Mouse (Mus musculus) frontal cortex, postnatal 10 days (tissue): ENCODE data around the gene Rnaseh2b.
A peak's percentile ranks its signal among the peaks of the same experiment; 100 is the strongest.

Experiments used
- DNase-seq, 2 experiments: peaks; one replicate each; pipeline ENCODE4 v3.0.0; 2022; ENCODE audit warnings: low spot score in 2 of 2, mixed read lengths in 1 of 2

The Rnaseh2b gene

DNA sequence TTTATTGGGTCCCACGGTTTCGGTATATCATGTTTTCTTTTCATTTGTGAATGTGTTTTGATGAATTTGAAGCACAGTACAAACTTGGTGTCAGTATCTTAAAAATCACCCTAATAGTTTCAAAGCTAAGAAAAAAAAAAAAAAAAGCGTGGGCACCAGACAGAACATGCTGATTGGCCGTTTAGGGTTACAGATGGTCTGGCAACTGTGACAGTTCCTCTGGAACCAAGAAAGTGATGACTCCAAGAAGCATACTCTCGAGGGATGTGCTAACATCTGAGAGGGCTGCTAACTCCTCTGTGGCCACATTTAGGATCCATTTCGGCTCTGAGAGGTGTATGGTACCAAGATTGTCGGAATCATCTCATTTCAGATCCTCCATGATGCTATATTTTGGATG is 62.8 kb downstream of the Rnaseh2b start:
- no peak for DNase-seq

DNA sequence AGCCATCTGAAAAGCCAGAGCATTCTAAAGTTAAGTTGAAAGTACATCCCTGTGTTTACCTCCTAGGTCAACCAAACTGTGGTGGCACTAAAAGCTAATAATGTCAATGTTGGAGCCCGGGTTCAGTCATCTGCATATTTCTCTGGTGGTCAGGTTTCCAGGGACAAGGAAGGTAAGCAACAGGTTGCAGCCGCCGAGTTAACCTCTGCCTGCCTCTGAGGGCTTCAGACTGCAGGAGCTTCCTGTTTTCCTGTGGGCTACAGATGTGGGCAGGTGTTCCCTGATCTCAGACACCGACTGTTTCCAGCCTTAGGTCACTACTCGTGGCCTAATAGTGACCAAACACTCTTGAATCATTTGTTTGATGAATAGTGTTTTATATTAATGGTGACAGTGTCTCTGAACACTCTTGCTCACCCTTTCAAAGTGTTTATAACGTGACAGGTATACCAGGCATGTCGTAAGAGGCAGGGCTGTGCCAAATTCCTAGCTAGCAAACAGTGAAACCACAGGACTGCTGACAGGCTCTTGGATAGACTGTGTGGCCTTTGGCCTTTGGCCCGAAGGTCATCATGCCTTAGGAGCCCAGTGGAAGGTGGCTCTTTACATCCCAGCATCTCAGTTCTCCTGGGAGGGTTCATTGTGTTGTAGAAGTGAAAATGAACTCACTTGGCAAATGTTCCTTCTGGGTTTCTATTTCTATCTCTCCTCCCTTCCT is 69.0 kb downstream of the Rnaseh2b start:
- DNase-seq, result no peak

DNA sequence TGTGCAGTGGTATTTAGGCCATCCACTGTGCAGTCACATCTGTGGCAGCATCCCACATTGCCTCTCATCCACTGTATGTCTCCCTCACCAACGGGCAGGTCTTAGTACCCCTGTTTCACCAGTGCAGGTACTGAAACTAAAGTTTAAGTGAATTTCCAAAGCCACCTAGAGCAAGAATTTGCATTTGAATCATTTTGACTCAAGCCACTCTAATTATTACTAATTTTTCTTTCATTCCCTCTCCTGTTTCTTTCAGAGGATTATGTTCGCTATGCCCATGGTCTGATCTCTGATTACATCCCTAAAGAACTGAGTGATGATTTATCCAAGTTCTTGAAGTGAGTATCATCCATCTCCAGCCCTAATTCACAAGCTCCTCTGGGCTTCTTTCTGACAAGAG is 71.4 kb downstream of the Rnaseh2b start:
- DNase-seq, result no peak

DNA sequence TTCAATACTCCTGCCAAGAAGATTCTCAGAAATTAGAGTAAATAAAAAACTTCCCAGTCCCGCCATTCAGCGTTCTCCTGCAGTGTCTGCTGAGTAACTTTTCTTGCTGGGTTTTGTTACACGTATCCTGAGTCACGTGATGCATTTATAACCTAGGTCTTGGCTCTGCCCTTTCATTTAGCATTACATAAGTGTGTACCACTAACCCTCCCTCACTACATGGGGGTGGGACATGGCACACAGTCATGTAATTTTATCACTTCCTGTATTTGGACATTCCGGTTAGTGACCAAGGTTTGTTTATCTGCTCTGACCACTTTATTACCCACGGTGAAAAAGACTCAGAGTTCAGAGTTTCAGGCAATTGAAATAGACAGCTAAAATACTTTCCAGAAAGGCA is 78.4 kb downstream of the Rnaseh2b start:
- DNase-seq, result no peak

DNA sequence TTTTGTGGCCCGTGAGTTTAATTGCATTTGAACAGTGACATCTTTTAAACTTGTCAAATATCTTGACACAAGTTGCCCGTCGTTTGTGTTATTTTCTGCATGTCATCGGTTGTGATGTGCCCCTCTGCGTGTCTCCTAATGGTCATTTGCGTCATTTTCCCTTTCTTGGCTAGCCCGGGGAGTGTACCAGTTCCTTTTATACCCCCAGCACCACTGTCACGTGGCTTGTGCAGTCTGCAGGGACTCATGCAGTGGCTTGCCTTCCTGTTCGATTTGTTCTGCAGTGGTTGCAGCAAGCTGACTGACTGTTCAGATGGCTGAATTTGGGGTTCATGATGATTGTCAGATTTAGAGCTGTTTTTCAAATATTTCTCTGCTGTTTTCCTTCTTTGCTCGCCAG is 81.6 kb downstream of the Rnaseh2b start:
- no peak for DNase-seq

DNA sequence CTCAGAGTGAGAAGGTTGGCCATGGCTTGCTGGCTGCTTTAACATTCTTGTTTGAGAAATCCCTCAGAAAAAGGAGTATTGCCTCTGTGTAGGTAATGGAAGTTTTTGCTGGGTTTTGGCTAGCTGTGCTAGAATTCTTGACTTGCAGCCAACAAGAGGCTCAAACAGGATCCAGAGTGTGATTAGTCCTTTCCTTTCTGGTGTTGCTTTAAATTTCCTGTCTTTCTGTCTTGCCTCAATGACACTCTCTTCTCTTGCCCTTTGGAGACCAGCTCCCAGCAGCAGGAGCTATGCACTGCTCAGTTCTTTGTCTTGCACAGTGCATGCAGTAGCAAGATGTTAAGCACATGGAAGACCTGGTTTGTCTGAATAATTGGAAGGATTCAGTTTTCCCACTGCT is 83.3 kb downstream of the Rnaseh2b start:
- no peak for DNase-seq

DNA sequence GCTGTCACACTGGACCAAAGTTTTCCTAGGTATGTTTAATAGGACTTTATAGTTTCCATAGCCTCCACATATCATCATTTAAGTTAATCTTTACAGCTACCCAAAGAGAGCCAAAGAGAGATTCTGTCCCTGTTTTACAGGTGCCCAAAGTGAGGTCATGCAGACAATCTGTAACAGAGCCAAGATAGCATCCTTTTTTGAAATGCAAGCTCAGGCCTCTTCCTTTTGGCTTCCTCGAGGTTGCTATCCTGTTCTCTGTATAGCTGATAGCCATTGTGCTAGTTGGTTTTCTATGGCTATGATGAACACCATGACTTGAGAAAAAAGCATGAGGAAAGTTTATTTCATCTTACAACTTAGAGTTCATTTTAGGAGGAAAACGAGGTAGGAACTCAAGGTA is 83.7 kb downstream of the Rnaseh2b start:
- no peak for DNase-seq

DNA sequence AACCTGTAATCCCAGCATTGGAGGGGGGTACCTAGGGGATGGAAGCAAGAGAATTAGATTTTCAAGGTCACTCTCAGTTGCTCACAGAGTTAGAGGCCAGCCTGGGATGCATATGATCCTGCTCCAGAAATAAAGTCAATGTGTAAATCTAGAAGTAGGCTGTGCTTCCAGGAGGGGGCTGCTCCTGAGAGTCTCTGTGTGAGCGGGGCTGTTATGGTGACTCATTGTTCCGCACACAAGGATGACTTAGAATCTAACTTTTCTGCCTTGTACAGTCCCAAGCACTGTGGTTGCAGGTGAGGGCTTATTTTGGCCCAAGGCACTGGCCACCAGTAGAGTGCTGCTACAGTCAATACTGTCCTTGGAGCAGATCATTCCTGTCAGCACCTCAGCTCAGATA is 87.0 kb downstream of the Rnaseh2b start:
- no peak for DNase-seq

DNA sequence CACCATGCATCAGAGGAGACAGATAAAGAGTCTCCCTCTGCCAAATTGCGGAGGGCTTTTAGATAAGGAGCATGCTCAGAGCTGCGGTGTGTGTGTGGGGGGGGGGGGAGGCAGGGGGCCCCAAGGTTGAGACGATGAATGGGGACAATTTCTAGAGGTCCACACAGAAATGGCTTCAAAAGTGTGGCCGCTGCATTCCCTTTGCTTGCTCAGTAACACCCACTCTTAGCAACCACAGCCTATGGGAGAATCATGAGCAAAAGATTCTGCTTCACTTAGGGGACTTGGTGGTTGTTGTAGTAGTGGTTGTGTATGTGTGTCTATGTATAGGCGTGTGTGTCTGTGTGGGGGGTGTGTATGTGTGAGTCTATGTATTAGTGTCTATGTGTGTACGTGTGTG is 88.2 kb downstream of the Rnaseh2b start:
- no peak for DNase-seq

DNA sequence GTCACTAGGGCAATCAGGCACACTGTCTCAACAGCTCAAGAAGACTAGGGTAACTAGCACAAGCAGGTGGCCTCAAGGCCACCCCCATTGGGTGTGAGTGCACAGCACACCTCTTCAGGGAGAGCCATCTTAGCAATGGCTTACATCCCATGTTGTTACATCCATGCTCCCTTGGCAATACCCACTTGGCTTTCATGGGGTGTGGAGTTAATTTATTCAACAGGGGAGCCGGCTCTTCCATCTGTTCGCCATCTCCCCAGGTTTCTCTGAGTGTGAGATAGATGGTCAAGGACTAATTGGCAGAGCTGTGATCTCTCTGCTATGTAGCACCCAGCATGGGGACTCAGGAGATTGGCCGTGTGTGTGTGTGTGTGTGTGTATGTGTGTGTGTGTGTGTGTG is 90.7 kb downstream of the Rnaseh2b start:
- no peak for DNase-seq

DNA sequence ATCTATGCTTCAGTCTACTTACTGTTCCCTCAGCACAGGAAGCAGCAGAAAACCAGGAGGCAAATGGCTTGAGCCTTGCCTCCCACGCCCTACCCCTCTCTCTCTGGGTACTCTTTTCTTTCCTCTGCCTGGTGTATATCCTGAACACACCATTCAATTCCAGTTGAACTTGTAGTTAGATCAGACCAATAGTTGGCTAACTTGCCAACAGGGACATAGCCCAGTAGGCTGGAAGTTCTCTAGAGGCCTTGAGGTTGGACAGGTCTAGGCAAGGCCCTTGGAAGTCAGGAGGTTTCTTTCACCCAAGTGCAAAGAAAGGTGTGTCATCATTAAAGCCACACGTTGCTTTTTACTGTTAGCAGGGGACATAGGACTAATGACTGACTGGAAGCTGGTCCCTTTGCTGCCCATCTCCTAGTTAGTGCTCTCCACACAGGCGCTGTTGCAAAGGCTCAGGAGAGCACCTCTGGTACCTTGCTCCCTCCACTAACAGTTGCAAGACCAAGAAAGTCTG is 91.5 kb downstream of the Rnaseh2b start:
- DNase-seq, result no peak

DNA sequence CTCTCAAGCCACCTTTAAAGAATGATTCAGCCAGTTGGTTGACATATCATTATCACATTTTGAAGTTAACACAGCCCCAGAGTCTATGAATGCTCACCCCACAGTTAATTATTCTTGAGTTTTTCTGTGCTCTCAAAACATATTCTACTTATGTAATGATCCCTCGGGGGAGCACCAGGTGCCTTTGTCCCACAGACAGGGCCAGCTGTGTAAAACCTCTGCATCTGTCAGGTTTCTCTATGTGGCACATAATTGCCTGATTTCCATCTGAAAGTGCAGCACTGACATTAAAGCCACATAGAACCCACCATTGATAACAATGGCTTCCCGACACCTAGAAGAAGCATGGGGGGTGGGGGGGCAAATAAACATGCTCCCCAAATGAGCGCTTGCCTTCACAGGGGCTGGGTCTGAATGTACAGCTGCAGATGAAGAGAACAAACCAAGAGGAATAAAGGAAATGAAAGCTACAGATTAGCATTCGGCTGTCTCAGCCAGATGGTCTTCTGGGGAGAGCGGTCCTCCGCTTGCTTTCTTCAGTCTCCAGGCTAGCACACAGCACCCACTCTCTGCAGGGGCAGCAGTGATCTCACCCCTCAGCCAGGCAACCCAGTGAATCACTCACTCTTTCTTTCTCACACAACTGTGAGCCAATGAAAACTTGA is 96.8 kb downstream of the Rnaseh2b start:
- DNase-seq, result peak; percentile 34 to 50

DNA sequence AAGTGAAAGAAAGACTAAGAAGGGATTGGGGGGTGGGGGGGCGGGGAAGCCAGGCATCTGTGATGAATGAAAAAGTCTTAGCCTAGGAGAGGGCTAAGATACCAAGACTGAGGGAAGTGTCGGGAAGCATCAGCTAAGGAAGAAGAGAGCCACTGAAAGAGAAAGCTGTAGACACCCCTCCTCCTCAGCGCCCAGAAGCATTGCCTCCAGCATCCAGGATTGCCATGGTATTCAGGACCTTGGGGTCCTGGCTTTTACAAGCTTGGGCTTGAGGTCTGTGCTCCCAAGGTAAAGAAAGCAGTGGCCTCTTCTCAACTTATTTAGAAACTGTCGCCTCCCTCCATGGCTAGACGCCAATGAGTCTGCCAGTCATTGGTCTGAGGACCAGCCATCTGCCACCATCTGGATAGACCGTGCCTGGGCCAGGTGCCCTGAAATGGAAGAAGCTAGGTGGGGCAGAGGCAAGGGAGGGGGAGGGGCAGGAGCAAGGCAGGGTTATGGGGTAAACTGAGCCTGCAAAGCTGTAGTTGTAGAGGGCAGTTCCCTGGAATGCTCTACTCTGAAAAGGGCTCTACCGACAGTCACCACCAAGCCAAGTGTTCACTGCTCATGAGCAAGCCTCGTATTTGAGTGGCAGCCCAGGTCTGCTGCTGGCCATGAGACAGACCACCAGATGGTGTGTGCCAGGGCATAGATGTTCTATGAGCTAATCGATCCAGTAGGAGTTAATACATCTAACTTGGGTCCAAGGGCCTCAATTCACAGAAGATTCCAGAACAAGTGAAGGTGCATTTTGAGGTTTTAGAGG is 97.5 kb downstream of the Rnaseh2b start:
- DNase-seq, result peak; percentile 24 to 31

DNA sequence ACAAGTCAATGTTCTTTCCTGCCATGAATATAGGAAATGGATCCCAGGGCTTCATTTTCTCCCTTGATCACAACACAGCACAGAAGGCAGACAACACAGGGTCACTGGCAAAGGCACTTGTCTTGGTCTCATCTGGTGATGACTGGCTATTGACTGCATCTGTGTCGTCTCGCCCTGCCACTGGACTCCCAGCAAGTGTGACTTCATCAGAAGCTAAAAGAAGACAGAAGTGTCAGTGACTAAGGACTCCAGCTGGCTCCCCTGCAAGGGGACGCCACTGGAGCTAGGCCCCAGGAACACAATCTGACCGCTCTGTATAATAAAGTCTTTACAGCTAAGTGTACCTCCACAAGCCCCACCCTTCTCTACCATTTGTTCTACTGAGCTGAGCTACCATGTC is 100.4 kb downstream of the Rnaseh2b start:
- no peak for DNase-seq

DNA sequence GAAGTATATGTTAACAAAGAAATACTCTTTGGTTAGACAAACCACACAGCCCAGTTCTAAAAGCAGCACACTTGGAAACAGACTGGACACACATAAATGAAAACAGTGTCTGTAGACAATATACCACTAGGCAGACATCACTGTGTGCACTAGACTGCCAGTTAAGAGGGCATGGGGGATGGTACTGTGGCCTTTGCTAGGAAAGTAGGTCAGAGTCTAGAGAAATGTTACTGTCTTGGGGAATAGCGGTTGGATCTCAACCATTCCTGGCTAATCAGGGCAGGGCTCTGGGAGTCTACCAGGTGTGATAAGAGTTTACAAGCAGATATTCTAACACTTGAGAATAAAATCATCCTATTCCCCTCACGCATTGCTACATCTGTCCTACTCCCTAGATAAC is 103.0 kb downstream of the Rnaseh2b start:
- no peak for DNase-seq

DNA sequence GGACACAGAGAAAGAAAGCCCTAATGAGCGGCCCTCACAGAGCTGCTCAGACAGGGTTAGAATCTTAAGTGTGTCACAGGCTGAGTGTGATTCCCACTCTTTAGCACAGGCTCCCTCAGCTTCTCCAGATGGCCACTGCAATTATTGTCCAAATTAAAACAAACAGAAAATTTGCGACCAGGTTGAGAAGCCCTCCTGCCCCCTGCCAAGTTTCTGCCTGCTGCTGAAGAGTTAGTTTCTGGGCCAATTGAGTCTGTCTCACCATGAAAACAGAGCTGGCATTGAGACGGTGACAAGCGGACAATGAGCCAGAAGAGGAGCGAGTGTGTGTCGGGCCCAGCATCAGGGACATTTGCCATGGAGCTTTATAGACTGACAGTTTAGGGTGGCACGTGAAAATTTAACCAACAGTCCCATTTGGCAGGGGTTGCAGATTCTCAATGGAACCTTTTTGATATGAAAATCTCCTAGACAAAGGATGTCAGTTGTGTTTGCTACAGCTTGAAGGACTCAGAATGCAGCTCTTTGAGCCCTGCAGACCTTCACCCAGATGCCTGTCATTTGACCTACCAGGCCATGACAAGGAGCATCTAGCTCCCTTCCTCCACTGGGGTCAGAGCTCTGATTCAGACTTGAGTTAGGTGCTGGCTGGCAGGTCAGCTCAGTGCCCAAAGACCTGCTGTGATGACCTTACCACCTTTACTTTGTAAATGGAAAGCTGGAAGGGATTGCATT is 123.8 kb downstream of the Rnaseh2b start:
- DNase-seq, result peak; percentile 43 to 61

DNA sequence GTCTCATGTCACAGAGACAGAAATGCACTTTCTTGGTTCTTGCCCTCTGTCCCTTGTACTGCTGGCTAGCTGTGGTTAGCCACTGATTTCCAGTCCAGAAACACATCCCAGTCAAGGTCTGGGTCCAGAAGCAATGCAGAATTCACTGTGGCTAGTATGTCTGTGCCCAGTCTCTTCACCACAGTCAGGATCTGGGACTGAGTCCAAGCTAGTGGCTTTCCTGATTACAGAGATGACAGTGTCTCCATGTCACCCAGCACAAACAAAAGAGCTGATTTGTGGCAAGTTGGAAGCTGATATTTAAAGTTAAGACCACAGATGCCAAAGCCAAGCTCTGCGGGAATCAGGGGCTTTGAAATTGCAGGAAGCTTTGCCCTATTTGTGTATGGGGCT is 124.3 kb downstream of the Rnaseh2b start:
- DNase-seq, result peak; percentile 40 to 41

DNA sequence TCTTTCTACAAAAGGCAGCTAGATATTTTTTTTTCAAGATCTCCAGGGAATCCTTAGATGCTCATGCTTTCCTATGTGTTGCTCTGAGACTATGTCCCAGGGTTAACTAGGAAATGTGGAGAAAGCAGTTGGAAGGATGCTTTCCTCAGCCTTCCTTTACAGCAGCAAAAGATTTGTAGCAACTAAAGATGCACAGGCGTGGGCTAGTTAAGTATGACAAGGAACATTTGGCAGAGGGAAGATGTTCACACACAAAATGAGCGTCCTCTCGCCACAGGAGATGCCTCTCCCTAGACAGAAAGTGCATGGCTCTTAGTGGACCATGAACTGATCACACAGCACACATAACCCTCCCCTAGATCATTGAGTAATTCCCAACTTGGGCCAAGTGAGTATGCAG is 125.1 kb downstream of the Rnaseh2b start:
- DNase-seq, result no peak

DNA sequence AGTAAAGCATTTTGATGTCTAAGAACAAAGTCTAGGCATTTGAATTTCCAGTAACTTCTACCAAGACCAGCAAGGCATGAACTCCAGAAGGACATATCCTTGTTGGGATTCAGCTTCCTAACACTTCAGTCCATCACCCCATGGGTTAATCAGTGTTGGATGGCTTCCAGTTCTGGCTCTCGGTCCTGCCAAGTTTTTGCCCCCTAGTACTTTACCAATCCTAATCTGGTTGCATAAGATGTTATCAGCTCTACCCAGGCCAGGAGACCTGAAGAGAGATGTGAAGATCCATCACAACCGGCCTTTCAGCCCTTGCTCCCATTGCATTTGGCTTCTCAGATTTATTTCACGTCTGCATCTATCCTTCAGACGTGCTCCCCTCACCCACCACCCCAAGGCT is 129.9 kb downstream of the Rnaseh2b start:
- no peak for DNase-seq
